Mouse (Mus musculus) adrenal gland, adult 18-20 months (tissue): Measurements from ENCODE around the gene Myt1. TPM values are rescaled to one million over a fixed set of nuclear protein-coding genes. Genes with fewer than 3 reads are reported as not detected.
"Not testable (repeated sequence)": the region's sequence is repeated elsewhere in the genome, so short reads cannot be mapped to it uniquely, and the experiment has no call there.

ENCODE experiments used
- DNase-seq, 2 experiments: peaks; one replicate each; pipeline ENCODE4 v3.0.0; 2021 to 2022; ENCODE audit warnings: low spot score in 2 of 2
- total RNA-seq, 2 experiments: library from RNA; stranded (reverse); gene quantifications; 1 replicate in 1 of 2; 2 replicates in 1 of 2; pipeline ENCODE4 v1.2.3; 2021

Gene Myt1
- total RNA-seq, 2 experiments from 2014 or later: 2.3 to 5.9 TPM

DNA sequence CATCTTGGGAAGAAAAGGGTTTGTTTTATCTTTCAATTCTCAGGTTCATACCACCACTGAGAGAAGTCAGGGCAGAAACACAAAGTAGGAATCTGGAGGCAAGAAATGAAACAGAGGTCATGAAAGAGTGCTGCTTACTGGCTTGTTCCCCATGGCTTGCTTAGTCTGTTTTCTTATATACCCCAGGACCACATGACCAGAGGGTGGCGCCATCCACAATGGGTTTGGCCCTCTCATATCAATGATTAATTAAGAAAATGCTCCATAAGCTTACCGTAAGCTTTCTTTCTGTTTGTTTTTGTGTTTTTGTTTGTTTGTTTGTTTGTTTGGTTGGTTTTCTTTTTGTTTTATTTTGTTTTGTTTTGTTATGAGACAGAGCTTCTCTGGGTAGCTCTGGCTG lies 14.6 kb downstream of the Myt1 start:
- DNase-seq: peak; percentile 25 to 42

DNA sequence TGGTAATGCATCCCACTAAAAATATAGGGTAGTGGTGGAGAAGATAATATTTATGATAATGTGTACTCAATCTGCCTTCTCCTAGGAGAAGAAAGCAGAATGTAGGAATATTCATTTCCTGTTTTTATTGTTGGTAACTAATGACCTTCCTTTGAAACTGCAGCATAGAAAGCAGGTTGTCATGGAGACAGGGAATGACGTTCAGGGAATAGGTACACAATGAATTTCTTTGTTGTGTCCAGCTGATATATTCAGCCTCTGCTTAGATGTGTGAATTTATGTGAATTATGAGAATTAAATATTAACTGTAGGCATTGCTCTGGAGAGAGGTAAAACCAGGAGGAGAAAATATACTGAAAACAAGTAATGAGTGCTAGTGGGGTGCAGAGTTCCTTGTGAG lies 18.3 kb downstream of the Myt1 start:
- no peak for DNase-seq

GRCm38 (mm10) chr2:181787852-181788251 lies 24.7 kb downstream of the Myt1 start:
- DNase-seq: no peak

DNA sequence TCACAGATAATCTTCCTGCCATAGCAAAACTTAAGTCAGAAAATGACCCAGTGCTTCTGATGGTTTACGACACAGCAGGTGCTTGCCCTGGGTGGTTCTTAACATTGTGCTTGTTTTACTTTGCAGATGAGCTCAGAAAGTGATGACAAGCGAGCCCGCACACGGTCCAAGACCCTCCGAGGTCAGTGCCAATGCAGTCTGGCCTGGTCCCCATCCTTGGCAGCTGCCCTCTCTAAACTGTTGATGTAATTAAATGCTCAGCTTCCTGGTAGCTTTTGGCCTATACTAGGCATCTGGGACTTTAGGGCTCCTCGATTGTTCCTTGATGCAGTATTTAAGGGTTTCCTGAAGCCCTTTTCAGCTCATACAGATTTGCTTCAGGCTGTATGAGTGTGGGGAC lies 26.3 kb downstream of the Myt1 start:
- DNase-seq: no peak

DNA sequence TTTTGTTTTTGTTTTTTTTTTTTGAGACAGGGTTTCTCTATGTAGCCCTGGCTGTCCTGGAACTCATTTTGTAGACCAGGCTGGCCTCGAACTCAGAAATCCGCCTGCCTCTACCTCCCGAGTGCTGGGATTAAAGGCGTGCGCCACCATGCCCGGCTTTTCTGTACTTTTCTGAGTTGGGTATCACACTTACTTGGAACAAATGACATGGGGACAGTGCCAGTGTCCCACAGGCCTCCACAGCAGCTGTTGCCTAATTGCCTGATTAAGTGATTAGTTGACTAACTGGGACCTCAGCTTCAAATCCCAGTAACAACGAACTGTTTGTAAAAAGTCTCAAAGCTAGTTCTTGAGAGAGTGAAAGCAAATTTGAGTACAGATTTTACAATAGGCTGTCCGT lies 30.1 kb downstream of the Myt1 start:
- not testable (repeated sequence) for DNase-seq

DNA sequence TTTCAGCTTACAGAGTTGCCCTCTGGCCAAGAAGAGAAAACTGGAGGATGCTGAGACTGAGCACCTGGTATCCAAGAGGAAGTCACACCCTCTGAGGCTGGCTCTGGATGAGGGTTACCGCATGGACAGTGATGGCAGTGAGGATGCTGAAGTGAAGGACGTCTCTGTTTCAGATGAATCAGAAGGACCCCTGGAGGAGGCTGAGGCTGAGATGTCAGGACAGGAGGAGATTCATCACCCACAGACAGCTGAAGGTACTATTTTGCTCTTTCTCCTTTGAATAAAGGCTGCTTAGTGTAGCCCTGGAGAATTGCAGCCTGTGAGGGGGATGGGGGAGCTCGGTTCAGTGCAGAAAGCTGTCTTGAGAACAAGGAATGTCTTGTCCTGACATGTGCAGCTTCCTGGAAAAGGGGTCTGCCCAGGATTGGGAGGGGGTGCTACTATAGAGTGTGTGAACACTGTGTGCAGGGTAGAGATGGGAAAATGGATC lies 32.6 kb downstream of the Myt1 start:
- no peak for DNase-seq

GRCm38 (mm10) chr2:181797672-181798071 lies 34.5 kb downstream of the Myt1 start:
- no peak for DNase-seq

- DNase-seq: no peak
Measured at GRCm38 (mm10) chr2:181829032-181829650, 66.0 kb downstream of the Myt1 start.

GRCm38 (mm10) chr2:181832745-181833144 lies 69.6 kb downstream of the Myt1 start:
- no peak for DNase-seq

GRCm38 (mm10) chr2:181837372-181838292 lies 74.5 kb downstream of the Myt1 start, which contains the start of gene Pcmtd2:
Gene Pcmtd2 (plus strand): TSS chr2:181837854.
- DNase-seq: peak; percentile 88 to 91

DNA sequence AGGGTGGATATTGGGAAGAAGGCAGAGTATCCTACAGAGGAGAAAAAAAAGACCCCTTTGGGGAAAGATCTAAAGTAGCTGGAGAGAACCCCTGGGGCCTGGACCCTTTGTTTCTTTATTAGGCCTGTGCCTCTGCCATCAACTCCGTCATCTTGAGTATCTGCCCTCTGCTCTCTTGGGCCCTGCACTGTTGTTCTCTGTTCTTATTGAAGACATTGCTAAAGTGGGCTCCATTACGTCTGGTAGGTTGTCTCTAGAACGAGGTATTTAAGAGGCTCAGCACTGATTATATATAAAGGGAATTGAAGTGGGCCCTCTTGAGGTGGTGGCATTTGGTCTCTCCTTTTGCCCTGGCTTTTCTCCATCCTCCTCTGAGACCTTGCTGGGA lies 75.2 kb downstream of the Myt1 start:
- DNase-seq: no peak

GRCm38 (mm10) chr2:181845709-181846394 lies 82.7 kb downstream of the Myt1 start:
- no peak for DNase-seq

GRCm38 (mm10) chr2:181863791-181864535 lies 100.8 kb downstream of the Myt1 start, which contains the start of gene Polr3k:
Gene Polr3k (plus strand): TSS chr2:181864337.
- peak; percentile 82 to 87 for DNase-seq

GRCm38 (mm10) chr2:181864536-181864860 lies 101.4 kb downstream of the Myt1 start:
- DNase-seq: no peak

- DNase-seq: peak; percentile 67 to 69
Measured at GRCm38 (mm10) chr2:181866931-181867330, 103.8 kb downstream of the Myt1 start.

DNA sequence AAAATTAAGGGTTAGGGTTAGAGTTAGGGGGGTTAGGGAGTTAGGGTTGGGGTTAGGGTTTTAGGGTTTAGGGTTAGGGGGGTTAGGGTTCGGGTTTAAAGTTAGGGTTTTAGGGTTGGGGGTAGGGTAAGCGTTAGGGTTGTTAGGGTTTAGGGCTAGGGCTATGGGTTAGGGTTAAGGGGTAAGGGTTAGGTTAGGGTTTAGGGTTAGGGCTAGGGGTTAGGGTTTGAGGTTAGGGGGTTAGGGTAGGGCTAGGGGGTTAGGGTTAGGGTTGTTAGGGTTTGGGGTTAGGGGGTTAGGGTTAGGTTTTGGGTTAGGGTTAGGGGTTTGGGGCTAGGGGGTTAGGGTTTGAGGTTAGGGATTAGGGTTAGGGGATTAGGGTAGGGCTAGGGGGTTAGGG lies 107.9 kb downstream of the Myt1 start:
- no peak for DNase-seq

Other genes starting within 250 kb of the Myt1 start
- 10 to 100 TPM; 97.2 to 97.4 TPM for gene Dnajc5, start 242.8 kb upstream of the Myt1 start, total RNA-seq
- gene Uckl1, start 178.4 kb upstream of the Myt1 start, total RNA-seq: 10 to 100 TPM; 79.1 to 84.8 TPM
- gene Prpf6, start 171.5 kb upstream of the Myt1 start, total RNA-seq: 10 to 100 TPM; 60.6 to 65.2 TPM
- gene Zfp512b, start 170.5 kb upstream of the Myt1 start, total RNA-seq: 10 to 100 TPM; 37.4 to 49.0 TPM
- gene Samd10, start 164.1 kb upstream of the Myt1 start, total RNA-seq: 1 to 10 TPM; 8.3 to 8.7 TPM
- under 1 TPM in 1 of 2 experiments, not detected in 1; 0.42 TPM for gene Gm29797, start 106.3 kb upstream of the Myt1 start, total RNA-seq
- gene Sox18, start 91.7 kb upstream of the Myt1 start, total RNA-seq: 10 to 100 TPM; 25.7 to 41.7 TPM
- gene Tcea2, start 83.0 kb upstream of the Myt1 start, total RNA-seq: 1 to 10 TPM; 8.7 to 8.9 TPM
- 10 to 100 TPM; 18.8 to 22.5 TPM for gene Rgs19, start 69.4 kb upstream of the Myt1 start, total RNA-seq
- gene Lkaaear1, start 64.9 kb upstream of the Myt1 start, total RNA-seq: not detected
- 1 to 10 TPM in 1 of 2 experiments, under 1 TPM in 1; 0.80 to 2.7 TPM for gene Oprl1, start 48.3 kb upstream of the Myt1 start, total RNA-seq
- 10 to 100 TPM; 42.6 to 50.7 TPM for gene Pcmtd2, start 74.5 kb downstream of the Myt1 start, total RNA-seq
- 10 to 100 TPM; 14.2 to 17.3 TPM for gene Polr3k, start 101.0 kb downstream of the Myt1 start, total RNA-seq
- not detected for gene Gm14496, start 227.8 kb downstream of the Myt1 start, total RNA-seq